Comparison of ENCODE assay signal across 13 mouse cellular contexts in the genomic region with DNA sequence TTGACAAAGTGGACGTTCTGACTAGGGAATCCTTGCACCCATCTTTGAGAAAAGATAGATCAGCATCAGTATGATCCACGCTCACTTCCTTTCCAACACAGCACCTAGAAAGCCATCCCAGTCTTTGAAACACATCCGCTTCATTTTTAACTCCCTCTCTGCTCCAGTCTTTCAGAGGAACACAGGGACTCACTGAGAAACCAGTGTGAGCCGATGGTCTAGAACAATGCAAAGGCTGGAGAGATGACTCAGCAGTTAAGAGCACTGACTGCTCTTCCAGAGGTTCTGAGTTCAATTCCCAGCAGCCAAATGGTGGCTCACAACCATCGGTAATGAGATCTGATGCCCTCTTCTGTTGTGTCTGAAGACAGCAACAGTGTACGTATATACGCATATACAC.
"Had no signal": no experiment of that assay in that cellular context is flagged by ENCODE, and none has a peak within 500 bp of the region (broad histone marks: within the 10 kb centered on the region; RNA-seq: fewer than 3 reads in every experiment).

No protein-coding gene starts in this region.

- DNase-seq: kidney, adult 9 months; kidney, postnatal 36 days; layer of hippocampus, adult 9-11 months; lung, adult 18-20 months; midbrain, embryonic 14.5 days; right cerebral cortex, postnatal 14 days; thymus, postnatal 14 days had no signal

- H3K9me3 ChIP-seq: limb, embryonic 12.5 days; neural tube, embryonic 13.5 days had no signal

- H3K4me2 ChIP-seq: limb, embryonic 12.5 days; neural tube, embryonic 13.5 days had no signal

- H3K9ac ChIP-seq: limb, embryonic 12.5 days; liver, embryonic 14.5 days; neural tube, embryonic 13.5 days had no signal

- ATAC-seq: inflammation-experienced regulatory T-cells, adult 6 months; intestine, postnatal 0 days had no signal

- H3K36me3 ChIP-seq: limb, embryonic 12.5 days; neural tube, embryonic 13.5 days had no signal

- H3K27ac ChIP-seq: kidney, postnatal 0 days; limb, embryonic 12.5 days; liver, embryonic 14.5 days; neural tube, embryonic 13.5 days had no signal

- H3K4me3 ChIP-seq: limb, embryonic 12.5 days; neural tube, embryonic 13.5 days had no signal
